Mouse (Mus musculus): ENCODE measurements around the gene Nutf2-ps1.

DNA sequence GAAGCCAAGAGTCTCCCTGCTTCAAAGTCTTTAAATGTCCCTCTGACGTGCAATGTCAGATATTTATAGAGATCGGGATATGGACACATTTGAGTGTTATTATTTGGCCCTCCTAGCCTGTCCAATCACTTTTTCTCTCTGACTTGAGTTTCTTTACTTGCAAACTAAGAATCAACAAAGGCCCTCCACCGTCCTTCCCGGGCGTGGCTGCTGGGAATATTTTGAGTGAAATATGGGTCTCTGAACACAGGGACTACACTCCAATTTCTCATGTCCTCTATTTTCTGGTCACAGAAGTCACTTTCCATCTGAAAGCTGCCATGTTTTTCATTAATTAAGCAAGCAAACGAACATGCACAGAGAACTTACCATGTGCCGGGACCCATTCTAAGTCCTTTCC lies 14.3 kb downstream of the Nutf2-ps1 start:
- TF ChIP-seq POLR2A (IDR thresholded peaks at IDR 0.05; ENCODE audit: control insufficient read depth, low read depth, low read length) = no peak
- TF ChIP-seq CTCF (IDR thresholded peaks at IDR 0.05; ENCODE audit: control insufficient read depth, insufficient read depth, insufficient replicate concordance, low read depth, low read length) = no peak

All from testis, adult 2 months (tissue).